Mouse (Mus musculus): Measurements from ENCODE around the gene Dnah11.
"Not testable (repeated sequence)": the region's sequence is repeated elsewhere in the genome, so short reads cannot be mapped to it uniquely, and the experiment has no call there.

Dnah11 gene

DNA sequence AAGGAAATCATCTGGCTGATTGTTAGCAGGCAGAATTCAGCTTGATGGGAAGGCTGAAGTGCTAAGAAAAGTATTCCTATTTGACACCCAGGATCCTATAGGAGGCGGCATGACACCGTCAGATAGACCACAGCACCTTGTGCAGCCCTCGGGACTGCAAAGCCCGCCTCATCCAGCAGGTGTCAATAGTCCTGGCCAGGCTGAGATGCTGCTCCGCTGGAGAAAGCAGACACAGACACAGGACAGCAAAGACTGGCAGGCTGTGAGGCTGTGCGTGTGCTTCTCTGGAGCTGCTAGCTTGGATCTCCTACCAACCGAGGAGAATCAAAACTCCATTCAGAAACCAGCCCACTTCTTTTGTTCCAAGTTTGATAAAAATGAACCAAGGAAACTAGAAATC, 205.3 kb downstream of the Dnah11 start:
- peak; percentile 98 for ATAC-seq (ENCODE audit: insufficient number of reproducible peaks, low FRiP score, low TSS enrichment)

DNA sequence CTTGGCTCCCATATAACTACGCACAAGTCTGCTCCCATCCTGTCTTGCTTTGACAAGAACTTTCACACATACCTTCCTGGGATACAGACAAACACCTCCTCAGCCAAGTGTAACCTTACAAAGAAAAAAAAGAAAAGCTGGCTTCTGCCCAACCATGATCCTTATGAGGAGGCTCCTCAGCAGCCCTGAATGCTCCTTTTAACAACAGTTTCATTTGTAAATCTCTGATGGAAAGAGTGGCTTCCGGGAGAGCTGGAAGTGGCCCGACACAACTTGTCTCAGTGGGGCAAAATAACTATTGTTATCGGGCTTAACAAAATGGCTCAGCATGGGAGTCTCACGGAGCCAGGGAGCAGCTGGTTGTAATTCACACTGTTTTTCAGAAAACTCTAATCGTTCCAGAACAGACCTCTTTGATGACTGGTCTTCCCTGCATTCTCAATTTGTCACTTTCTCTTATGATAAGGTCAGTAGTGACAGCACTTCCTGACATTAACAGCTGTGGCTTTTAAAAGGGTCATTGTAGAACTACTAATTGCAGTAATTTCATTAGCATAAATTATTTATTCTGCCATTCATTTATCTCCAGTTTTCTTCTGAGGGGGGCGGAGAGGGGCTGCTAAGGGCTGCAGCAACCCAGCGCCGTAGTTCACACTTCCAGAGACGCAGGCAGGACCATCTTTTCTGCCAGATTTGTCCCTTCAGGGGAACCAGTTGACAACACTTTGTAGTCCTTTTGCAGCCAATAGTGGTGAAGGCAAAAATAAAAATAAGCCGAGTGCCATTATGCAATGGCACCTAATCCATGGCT, 209.6 kb downstream of the Dnah11 start:
- ATAC-seq (ENCODE audit: insufficient number of reproducible peaks, low FRiP score, low TSS enrichment): no peak

DNA sequence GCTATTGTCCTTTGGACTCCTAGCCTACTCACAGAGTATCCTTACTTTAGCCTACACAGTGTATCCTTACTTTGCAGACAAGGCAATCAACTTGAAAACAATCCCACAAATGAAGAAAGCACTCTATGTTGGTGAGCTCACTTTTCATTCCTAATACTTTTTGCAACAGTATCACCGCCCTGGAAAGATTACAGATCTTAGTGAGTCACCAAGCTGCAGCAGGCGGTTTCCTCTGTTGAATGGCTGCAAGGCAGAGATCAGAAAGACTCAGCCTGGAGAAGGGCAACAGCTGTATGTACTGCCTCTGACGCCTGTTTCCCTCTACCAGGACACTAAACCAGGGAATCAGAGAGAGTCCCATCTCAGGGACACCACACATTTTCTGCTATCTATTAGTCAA, 218.5 kb downstream of the Dnah11 start:
- ATAC-seq (ENCODE audit: insufficient number of reproducible peaks, low FRiP score, low TSS enrichment): no peak

DNA sequence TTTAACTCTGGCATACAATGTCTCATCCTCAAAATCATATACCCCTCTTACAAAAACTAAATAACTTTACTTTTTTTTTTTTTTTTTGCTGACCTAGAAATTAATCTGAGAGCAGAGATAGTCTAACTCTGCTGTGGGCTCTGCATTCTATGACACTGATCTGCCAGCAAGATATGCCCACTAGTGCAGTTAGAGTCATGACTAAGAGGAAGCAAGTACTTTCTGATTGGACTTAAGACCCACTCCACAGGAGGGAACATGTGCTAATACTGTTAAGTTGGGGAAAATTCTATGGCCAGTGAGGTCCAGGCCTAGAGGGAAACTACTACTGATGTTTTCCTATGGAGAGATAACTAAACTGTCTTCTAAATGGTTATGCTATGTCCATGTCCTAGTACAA, 225.1 kb downstream of the Dnah11 start:
- ATAC-seq (ENCODE audit: insufficient number of reproducible peaks, low FRiP score, low TSS enrichment): no peak

DNA sequence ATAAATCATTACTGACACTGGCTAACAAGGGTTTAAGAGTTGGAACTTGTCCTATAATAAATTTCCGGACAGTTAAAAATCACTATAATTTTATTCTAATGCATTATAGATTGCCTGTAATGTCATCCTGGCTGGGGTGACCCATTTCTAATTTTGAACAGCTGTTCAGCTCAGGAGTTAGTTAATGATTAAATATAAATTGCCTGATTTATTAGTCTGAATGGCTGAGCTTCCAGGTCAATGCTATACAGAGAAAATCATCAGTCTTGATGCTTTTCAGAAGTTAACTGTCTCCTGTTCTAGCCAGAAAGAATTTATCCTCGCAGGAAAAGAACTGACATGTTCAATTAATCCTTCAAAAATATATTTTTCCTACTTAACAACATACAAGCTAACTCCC, 236.1 kb downstream of the Dnah11 start:
- no peak for ATAC-seq (ENCODE audit: insufficient number of reproducible peaks, low FRiP score, low TSS enrichment)

DNA sequence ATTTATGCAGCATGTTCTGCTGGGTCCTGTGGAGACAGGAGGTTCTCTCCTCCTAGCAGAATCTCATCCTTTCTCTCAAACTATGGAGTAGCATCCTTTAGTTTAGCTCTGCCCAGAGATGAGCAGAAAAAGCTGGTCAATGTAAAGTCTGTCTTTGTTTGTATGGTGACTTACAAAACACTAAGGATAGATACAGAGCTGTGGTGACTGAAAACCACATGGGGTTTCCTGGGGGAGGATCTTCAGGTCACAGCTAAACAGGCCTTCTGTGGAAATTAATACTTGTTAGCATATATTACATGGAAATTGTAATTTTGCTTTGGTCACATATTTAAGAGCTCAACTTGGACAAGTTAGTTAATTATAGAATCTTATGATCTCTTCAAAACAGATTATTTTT, 239.6 kb downstream of the Dnah11 start:
- ATAC-seq (ENCODE audit: insufficient number of reproducible peaks, low FRiP score, low TSS enrichment): no peak

DNA sequence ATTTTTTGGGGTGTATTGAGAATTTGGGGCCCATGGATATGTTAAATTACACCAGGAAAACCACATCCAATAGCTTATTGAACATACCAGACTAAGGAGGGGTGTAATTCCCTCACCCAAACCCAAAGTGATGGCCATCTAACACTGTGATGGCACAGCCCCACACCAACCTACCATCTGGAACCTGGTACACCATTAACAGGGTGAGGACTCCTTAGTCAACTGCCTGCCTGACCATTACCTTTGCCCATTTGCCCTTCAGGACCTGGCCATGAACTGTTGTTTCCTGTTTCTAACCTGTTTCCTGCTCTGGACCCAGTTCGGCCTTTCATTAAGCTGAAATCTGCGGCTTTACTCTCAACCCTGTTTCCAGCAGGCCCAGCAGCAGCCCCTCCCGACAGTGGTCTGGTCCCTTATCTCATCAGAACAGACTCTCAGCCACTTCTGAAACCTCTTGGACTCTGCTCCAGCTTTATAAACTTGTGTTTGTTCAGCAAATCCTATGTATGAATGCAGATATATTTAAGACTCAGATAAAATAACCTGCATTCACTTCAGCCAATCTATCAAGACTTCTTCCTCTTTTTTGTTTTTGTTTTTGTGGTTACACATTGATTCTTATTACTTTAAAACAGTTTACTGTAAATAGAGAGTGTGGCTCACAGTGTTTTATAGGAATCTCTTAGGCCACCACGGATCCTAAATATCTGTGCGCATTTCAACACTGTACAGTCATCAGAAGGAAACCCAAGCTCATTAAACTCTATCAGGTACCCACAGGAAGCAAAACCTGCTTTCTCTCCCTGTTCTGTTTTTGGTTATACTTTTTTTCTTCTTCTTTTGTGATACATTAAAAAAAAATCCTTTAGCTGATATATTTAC, 251.8 kb downstream of the Dnah11 start:
- ATAC-seq (ENCODE audit: insufficient number of reproducible peaks, low FRiP score, low TSS enrichment): no peak

DNA sequence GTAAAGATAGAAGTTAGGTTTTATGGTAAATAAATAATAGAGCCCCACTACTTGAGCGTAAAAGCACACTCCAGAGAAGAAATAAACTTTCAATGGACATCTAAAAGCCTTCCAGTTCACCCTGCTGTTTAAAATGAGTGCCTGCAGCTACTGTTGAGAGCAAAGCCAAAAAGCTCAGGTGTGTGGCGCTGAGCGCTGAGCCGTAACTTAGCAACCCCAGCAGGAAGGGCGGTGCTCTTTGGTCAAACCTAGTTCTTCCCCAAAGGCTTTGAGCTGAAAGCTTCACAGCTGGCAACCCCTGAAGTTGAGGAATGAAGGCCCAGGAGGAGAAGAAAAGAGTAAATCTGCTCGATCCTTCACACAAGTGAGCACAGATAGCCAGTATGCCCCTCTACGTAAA, 256.9 kb downstream of the Dnah11 start:
- ATAC-seq (ENCODE audit: insufficient number of reproducible peaks, low FRiP score, low TSS enrichment): no peak

DNA sequence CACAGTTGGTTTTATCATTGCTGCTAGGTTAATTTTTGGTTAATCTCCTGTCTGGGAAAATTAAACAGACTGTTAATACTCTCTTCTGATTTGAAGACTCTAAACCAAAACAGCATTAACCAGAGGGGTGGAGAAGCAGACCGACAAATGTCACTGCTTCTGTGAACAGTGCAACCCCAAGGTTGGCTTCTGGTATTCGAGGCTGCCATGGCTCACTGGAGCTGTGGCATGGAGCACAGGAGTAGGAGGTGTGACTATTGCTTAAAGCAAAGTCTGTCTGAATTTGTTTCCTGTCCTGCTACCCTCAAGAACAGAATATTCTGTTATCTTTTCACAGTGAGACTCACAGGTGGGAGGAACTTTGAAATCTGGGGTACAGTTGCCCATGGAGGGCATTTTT, 260.6 kb downstream of the Dnah11 start:
- ATAC-seq (ENCODE audit: insufficient number of reproducible peaks, low FRiP score, low TSS enrichment): no peak

DNA sequence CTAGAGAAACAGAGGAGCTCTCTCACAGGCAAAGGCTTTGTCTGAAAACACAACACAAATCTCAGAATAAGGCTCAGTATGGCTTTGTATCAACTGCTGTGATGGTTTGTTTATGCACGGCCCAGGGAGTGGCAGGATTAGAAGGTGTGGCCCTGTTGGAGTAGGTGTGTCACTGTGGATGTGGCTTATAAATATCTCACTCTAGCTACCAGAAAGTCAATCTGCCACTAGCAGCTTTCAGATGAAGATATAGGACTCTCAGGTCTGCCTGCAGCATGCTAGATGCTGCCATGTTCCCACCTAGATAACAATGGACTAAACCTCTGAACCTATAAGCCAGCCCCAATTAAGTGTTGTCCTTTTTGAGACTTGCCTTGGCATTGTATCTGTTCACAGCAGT, 266.8 kb downstream of the Dnah11 start:
- ATAC-seq (ENCODE audit: insufficient number of reproducible peaks, low FRiP score, low TSS enrichment): no peak

DNA sequence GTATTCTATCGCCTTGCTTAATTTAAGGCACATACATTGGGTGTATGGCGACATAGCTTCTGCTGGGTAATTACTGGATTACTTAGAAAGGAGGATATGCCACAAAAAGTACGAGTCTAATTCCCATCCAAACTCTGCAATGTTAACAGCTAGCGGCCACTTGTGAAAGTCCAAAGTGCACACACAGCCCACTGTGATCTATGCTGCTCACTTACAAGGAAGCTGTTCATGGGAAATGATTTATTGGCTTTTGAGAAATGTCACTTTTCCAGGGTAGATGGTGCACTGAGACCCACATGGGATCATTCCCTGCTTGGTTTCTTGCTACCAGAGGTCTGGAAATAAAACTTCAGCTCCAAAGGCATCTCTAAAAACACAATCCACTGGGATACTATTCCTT, 269.1 kb downstream of the Dnah11 start:
- no peak for ATAC-seq (ENCODE audit: insufficient number of reproducible peaks, low FRiP score, low TSS enrichment)

DNA sequence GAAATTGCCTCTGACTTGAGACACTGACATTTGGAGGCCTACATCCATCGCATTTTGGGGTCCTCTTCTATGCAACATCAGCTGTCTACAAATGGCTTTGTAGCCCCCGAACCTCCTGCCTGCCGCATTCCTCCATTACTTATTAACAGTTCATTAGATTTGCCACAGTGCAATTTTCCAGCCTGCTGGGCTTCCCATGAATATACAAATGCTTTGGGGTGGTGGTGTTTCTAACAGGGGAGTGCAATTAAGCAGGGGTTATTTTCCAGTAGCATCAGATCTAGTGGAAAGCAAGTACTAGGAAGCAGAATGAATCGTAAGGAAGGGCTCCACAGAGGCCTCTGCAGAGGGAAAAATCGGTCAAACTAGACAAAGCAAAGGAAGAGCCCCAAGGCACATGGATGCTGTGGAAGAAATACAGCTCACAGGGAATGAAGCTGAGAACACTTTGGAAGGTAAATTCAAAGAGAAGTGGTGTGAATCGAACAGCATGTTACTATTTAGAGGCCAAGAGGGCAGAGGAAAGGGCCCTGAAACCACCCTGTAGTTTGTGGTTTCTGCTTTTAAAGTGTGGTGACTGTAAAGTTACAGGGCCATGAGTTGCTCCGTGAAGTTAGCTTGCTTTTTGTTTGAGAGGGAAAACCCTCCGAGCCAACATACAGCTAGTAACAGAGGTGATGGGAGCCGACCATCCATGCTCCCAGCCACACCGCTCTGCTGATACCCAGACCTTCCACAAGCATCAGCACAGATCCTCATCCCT, 282.8 kb downstream of the Dnah11 start:
- ATAC-seq (ENCODE audit: insufficient number of reproducible peaks, low FRiP score, low TSS enrichment): no peak

GRCm38 (mm10) chr12:117914613-117915245, 284.1 kb downstream of the Dnah11 start:
- no peak for ATAC-seq (ENCODE audit: insufficient number of reproducible peaks, low FRiP score, low TSS enrichment)

DNA sequence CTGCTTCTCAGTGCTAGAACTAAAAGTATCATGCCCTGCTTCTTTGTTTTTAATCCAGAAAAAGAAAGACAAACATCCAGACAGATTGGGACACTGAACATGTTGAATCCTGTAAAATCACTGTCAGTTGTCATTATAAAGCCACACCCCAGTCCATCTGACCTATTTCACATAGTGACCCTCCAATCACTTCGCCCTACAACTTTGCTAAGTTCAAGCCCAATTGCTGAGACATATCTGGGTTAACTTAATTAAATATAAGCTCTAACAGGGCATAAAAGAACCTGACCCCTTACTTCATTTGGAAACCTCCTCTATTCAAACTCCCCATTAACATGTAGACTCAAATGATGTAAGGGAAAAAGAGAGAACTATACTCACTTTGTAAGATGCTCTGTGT, 287.4 kb downstream of the Dnah11 start:
- no peak for ATAC-seq (ENCODE audit: insufficient number of reproducible peaks, low FRiP score, low TSS enrichment)

- ATAC-seq (ENCODE audit: insufficient number of reproducible peaks, low FRiP score, low TSS enrichment): not testable (repeated sequence)
Measured at GRCm38 (mm10) chr12:117905232-117905840, 293.5 kb downstream of the Dnah11 start.

GRCm38 (mm10) chr12:117903671-117904070, 295.2 kb downstream of the Dnah11 start:
- ATAC-seq (ENCODE audit: insufficient number of reproducible peaks, low FRiP score, low TSS enrichment): no peak

DNA sequence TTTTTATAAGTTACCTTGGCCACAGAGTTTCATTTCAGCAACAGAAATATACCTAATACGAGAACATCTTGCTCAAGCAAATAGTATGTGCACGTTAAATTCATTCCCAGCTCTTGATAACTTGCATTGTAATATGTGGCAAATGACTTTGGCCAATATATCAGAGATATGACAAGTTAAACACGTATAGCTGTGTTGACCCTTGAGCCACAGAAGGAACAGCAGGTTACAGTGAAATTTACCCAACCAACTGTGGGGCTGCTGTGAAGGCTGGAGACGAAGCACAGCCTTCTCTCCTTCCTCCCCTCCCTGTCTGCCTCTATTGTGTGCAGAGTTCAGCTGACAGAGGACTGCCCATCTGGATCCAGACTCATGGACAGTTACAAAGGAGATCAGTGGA, 297.5 kb downstream of the Dnah11 start:
- ATAC-seq (ENCODE audit: insufficient number of reproducible peaks, low FRiP score, low TSS enrichment): not testable (repeated sequence)

DNA sequence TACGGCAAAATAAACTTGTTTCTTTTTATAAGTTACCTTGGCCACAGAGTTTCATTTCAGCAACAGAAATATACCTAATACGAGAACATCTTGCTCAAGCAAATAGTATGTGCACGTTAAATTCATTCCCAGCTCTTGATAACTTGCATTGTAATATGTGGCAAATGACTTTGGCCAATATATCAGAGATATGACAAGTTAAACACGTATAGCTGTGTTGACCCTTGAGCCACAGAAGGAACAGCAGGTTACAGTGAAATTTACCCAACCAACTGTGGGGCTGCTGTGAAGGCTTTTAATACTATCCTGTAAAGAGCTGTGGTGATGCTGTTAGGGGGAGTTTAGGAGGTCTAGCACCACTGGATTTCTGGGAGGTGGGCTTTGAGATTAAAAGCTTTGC, 298.0 kb downstream of the Dnah11 start:
- ATAC-seq (ENCODE audit: insufficient number of reproducible peaks, low FRiP score, low TSS enrichment): not testable (repeated sequence)

GRCm38 (mm10) chr12:117887422-117887821, 311.4 kb downstream of the Dnah11 start:
- ATAC-seq (ENCODE audit: insufficient number of reproducible peaks, low FRiP score, low TSS enrichment): no peak

- no peak for ATAC-seq (ENCODE audit: insufficient number of reproducible peaks, low FRiP score, low TSS enrichment)
Measured at GRCm38 (mm10) chr12:117884627-117885026, 314.2 kb downstream of the Dnah11 start.
